Mouse (Mus musculus) heart, embryonic 16.5 days (tissue): ENCODE data around the gene Vgll4. TPM values are rescaled to one million over a fixed set of nuclear protein-coding genes. Genes with fewer than 3 reads are reported as not detected.
A peak's percentile ranks its signal among the peaks of the same experiment; 100 is the strongest.

Experiments used
- ATAC-seq: fragments of 200-750 bp; cut with Nextera tagmentation; replicated peaks from 2 replicates; pipeline ENCODE4 v1.8.0; 2017; ENCODE audit warnings: moderate number of reproducible peaks; ENCODE audit not compliant: insufficient read depth, low FRiP score; ENCODE audit errors: extremely low read depth
- H3K27ac ChIP-seq: fragments of 300-500 bp; sonication (generic); 2 replicates; pipeline ENCODE4 v1.5.1; 2014; ENCODE audit warnings: mild to moderate bottlenecking, low read length, control low read depth, moderate library complexity
- H3K27me3 ChIP-seq: fragments of 300-500 bp; sonication (generic); 2 replicates; pipeline ENCODE4 v1.6.1; 2014; ENCODE audit warnings: low read length, mixed read lengths; ENCODE audit not compliant: control insufficient read depth, insufficient read depth
- H3K36me3 ChIP-seq: fragments of 300-500 bp; sonication (generic); 2 replicates; pipeline ENCODE4 v1.6.1; 2014; ENCODE audit not compliant: control insufficient read depth, insufficient read depth
- H3K4me1 ChIP-seq: fragments of 300-500 bp; sonication (generic); 2 replicates; pipeline ENCODE4 v1.6.1; 2014; ENCODE audit warnings: low read length, mixed read lengths; ENCODE audit not compliant: control insufficient read depth, insufficient read depth
- H3K4me2 ChIP-seq: fragments of 300-500 bp; sonication (generic); 2 replicates; pipeline ENCODE4 v1.6.1; 2014; ENCODE audit warnings: low read depth, mild to moderate bottlenecking, control low read depth, low read length
- H3K4me3 ChIP-seq: fragments of 300-500 bp; sonication (generic); 2 replicates; pipeline ENCODE4 v1.5.1; 2014; ENCODE audit warnings: mild to moderate bottlenecking, control low read depth, low read length
- H3K9ac ChIP-seq: fragments of 300-500 bp; sonication (generic); 2 replicates; pipeline ENCODE4 v1.6.1; 2014; ENCODE audit warnings: low read length, control low read depth
- H3K9me3 ChIP-seq: fragments of 300-500 bp; sonication (generic); replicated peaks from 2 replicates; pipeline ENCODE4 v1.6.1; 2016; ENCODE audit warnings: low read length; ENCODE audit not compliant: control insufficient read depth
- WGBS: fragments of 180-500 bp; shearing (Covaris S2); extraction: QIAGEN DNeasy Blood & Tissue Kit; methylation state at CpG from one replicate; pipeline ENCODE4 v1.1.7; 2014; 5-methylcytosine and 5-hydroxymethylcytosine counted together
- polyA plus RNA-seq: library from polyadenylated mRNA; unstranded; fragments of >200 nt; fragmentation: Nextera tagmentation; extraction: Ambion mirVana; gene quantifications from 2 replicates; pipeline ENCODE4 v1.2.1, GENCODE M21; 2015

Gene Vgll4
- polyA plus RNA-seq, 1 experiment from 2014 or later: 65.3 TPM

GRCm38 (mm10) chr6:114883261-114883740 lies 86.5 kb downstream of the Vgll4 start:
- H3K9me3 ChIP-seq: no peaks in the 10 kb centered on the region
- H3K27me3 ChIP-seq: no peaks in the 10 kb centered on the region
- peak overlapping the region; percentile 56 for H3K9ac ChIP-seq
- H3K27ac ChIP-seq: peak overlapping the region; percentile 90
- H3K36me3 ChIP-seq: peaks cover 3% of the 10 kb centered on the region; the same call in 1 of the 2 replicates
- peak; percentile 61 for ATAC-seq
- H3K4me1 ChIP-seq: peaks cover 79% of the 10 kb centered on the region
- no peak overlapping the region for H3K4me3 ChIP-seq
- WGBS: 10% methylated on average over 9 of the region's 9 CpGs
- H3K4me2 ChIP-seq: no peak overlapping the region; the same call in 1 of the 2 replicates

- H3K36me3 ChIP-seq: peaks cover 3% of the 10 kb centered on the region; the same call in 1 of the 2 replicates
- 30% methylated on average over 7 of the region's 7 CpGs for WGBS
- no peaks in the 10 kb centered on the region for H3K27me3 ChIP-seq
- peak overlapping the region; percentile 55 for H3K9ac ChIP-seq
- H3K4me2 ChIP-seq: no peak overlapping the region
- ATAC-seq: no peak
- H3K27ac ChIP-seq: peak overlapping the region; percentile 90
- H3K9me3 ChIP-seq: no peaks in the 10 kb centered on the region
- H3K4me3 ChIP-seq: no peak overlapping the region
- H3K4me1 ChIP-seq: peaks cover 79% of the 10 kb centered on the region
Observed at GRCm38 (mm10) chr6:114882675-114883074, 87.1 kb downstream of the Vgll4 start.

- Histone ChIP-seq H3K9me3 (no peaks in the 10 kb centered on the region), H3K36me3 (peaks cover 3% of the 10 kb centered on the region; the same call in 1 of the 2 replicates), H3K4me3 (no peak overlapping the region), H3K4me1 (peaks cover 79% of the 10 kb centered on the region), H3K27me3 (no peaks in the 10 kb centered on the region), H3K27ac (peak overlapping the region; percentile 90), H3K9ac (peak overlapping the region; percentile 55), H3K4me2 (no peak overlapping the region)
- no peak for ATAC-seq
- 48% methylated on average over 5 of the region's 5 CpGs for WGBS
Observed at GRCm38 (mm10) chr6:114882212-114882611, 87.6 kb downstream of the Vgll4 start.

- Histone ChIP-seq H3K27me3 (no peaks in the 10 kb centered on the region), H3K4me3 (no peak overlapping the region), H3K27ac (peak overlapping the region; percentile 46), H3K9me3 (no peaks in the 10 kb centered on the region), H3K9ac (no peak overlapping the region), H3K36me3 (peaks cover 3% of the 10 kb centered on the region; the same call in 1 of the 2 replicates), H3K4me2 (no peak overlapping the region), H3K4me1 (peaks cover 86% of the 10 kb centered on the region)
- no peak for ATAC-seq
- 29% methylated on average over 4 of the region's 4 CpGs for WGBS
Observed at GRCm38 (mm10) chr6:114880798-114881197, 89.0 kb downstream of the Vgll4 start.

GRCm38 (mm10) chr6:114878841-114879520 lies 90.8 kb downstream of the Vgll4 start:
- Histone ChIP-seq H3K4me1 (peaks cover 95% of the 10 kb centered on the region), H3K27ac (peak overlapping the region; percentile 71), H3K9ac (peak overlapping the region; percentile 10), H3K4me2 (peak overlapping the region; percentile 33), H3K36me3 (no peaks in the 10 kb centered on the region), H3K27me3 (no peaks in the 10 kb centered on the region), H3K4me3 (no peak overlapping the region), H3K9me3 (no peaks in the 10 kb centered on the region)
- no peak for ATAC-seq
- 47% methylated on average over 19 of the region's 19 CpGs for WGBS

- ATAC-seq: no peak
- Histone ChIP-seq H3K4me2 (no peak overlapping the region), H3K4me1 (peaks cover 87% of the 10 kb centered on the region), H3K36me3 (no peaks in the 10 kb centered on the region), H3K9ac (0 out of 2 replicates have a peak overlapping the region, but pooled peaks have one; percentile 88), H3K27ac (peak overlapping the region; percentile 99), H3K9me3 (no peaks in the 10 kb centered on the region), H3K27me3 (no peaks in the 10 kb centered on the region), H3K4me3 (no peak overlapping the region)
- WGBS: 70% methylated on average over 6 of the region's 6 CpGs
Observed at GRCm38 (mm10) chr6:114876546-114876945, 93.2 kb downstream of the Vgll4 start.

- Histone ChIP-seq H3K27me3 (no peaks in the 10 kb centered on the region), H3K27ac (peak overlapping the region; percentile 99), H3K9me3 (no peaks in the 10 kb centered on the region), H3K4me1 (peaks cover 82% of the 10 kb centered on the region), H3K4me3 (no peak overlapping the region), H3K4me2 (no peak overlapping the region), H3K36me3 (no peaks in the 10 kb centered on the region), H3K9ac (peak overlapping the region; percentile 88)
- 26% methylated on average over 4 of the region's 4 CpGs for WGBS
- ATAC-seq: no peak
Observed at GRCm38 (mm10) chr6:114876033-114876432, 93.8 kb downstream of the Vgll4 start.

- Histone ChIP-seq H3K4me3 (peak overlapping the region; percentile 65), H3K36me3 (no peaks in the 10 kb centered on the region), H3K27me3 (no peaks in the 10 kb centered on the region), H3K4me1 (peaks cover 77% of the 10 kb centered on the region), H3K27ac (peak overlapping the region; percentile 99), H3K9me3 (no peaks in the 10 kb centered on the region), H3K4me2 (peak overlapping the region; percentile 97), H3K9ac (peak overlapping the region; percentile 88)
- 1% methylated on average over 18 of the region's 18 CpGs for WGBS
- ATAC-seq: peak; percentile 88
Observed at GRCm38 (mm10) chr6:114875018-114875558, 94.7 kb downstream of the Vgll4 start.
